ENCODE assay signal across 7 mouse cellular contexts in the genomic region with DNA sequence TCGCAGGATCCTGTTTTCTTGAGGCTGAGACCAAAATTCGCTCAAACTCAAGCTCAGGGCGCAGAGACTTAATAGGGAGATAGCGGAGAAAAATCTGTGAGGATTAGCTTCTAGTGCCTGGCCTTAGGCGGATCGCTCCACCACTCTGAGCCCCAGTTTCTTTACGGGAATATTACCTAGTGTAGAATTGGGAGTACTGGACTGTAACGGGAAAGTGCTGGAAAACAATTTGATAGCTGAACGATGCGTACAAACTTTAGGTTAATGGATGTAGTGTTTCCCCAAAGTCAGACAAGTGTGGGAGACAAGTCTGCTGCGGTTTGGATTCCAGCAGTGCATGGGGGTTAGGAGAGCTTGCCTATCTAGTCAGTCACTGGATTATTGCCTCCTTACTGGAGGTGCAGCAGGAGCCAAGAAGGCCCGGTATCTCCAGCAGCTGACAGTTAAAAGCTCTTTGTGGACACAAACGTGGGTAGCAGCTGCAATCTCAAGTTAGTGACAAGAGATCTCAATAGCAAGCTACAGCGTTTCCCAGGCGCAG. TPM values are rescaled to one million over a fixed set of nuclear protein-coding genes. Genes with fewer than 3 reads are reported as not detected.
DNase-seq lines count a peak whose midpoint lies in the region; ATAC-seq and TF ChIP-seq lines count a peak whose summit lies in the region.

A gene (minus strand): TSS at position 101 of the 541 bp plus-strand sequence.

- H3K9ac ChIP-seq in embryonic facial prominence, embryonic 15.5 days: peak within 1 kb of the TSS; percentile 64
- H3K9ac ChIP-seq in lung, embryonic 16.5 days (ENCODE audit: low read length): peak within 1 kb of the TSS; percentile 81
- peak within 1 kb of the TSS; percentile 87 for H3K9ac ChIP-seq in stomach, embryonic 16.5 days (ENCODE audit: low read length)

- no peaks in the 10 kb centered on the region for H3K9me3 ChIP-seq in embryonic facial prominence, embryonic 15.5 days (replicated peaks)
- no peaks in the 10 kb centered on the region for H3K9me3 ChIP-seq in lung, embryonic 16.5 days (ENCODE audit: control insufficient read depth, low read length)
- H3K9me3 ChIP-seq in stomach, embryonic 16.5 days (replicated peaks; ENCODE audit: control insufficient read depth, low read length): no peaks in the 10 kb centered on the region

- H3K4me2 ChIP-seq in embryonic facial prominence, embryonic 15.5 days (replicated peaks): peak within 1 kb of the TSS; percentile 84
- H3K4me2 ChIP-seq in lung, embryonic 16.5 days (ENCODE audit: low read depth, low read length): peak within 1 kb of the TSS; percentile 65
- H3K4me2 ChIP-seq in stomach, embryonic 16.5 days (ENCODE audit: low read depth, low read length): peak within 1 kb of the TSS; percentile 76

- H3K4me3 ChIP-seq in lung, adult 2 months (replicated peaks; ENCODE audit: extremely low read depth, low read depth, low read length): peak within 1 kb of the TSS; percentile 80
- peak within 1 kb of the TSS; percentile 58 for H3K4me3 ChIP-seq in embryonic facial prominence, embryonic 15.5 days (replicated peaks)
- H3K4me3 ChIP-seq in lung, embryonic 16.5 days (ENCODE audit: low read length): peak within 1 kb of the TSS; percentile 56
- peak within 1 kb of the TSS; percentile 56 for H3K4me3 ChIP-seq in stomach, embryonic 16.5 days (replicated peaks; ENCODE audit: low read length)

- 27% methylated on average over 15 of the region's 15 CpGs for WGBS in lung, adult 2 months
- 7% methylated on average over 15 of the region's 15 CpGs for WGBS in embryonic facial prominence, embryonic 15.5 days
- 10% methylated on average over 15 of the region's 15 CpGs for WGBS in lung, embryonic 16.5 days
- 16% methylated on average over 15 of the region's 15 CpGs for WGBS in stomach, embryonic 16.5 days

- H3K4me1 ChIP-seq in lung, adult 2 months (ENCODE audit: control insufficient read depth, insufficient read depth, low read length): no peaks in the 10 kb centered on the region
- H3K4me1 ChIP-seq in embryonic facial prominence, embryonic 15.5 days: peaks cover 21% of the 10 kb centered on the region
- peaks cover 11% of the 10 kb centered on the region for H3K4me1 ChIP-seq in lung, embryonic 16.5 days (replicated peaks; ENCODE audit: control insufficient read depth, insufficient read depth, low read length)
- H3K4me1 ChIP-seq in stomach, embryonic 16.5 days (ENCODE audit: control insufficient read depth, insufficient read depth, low read length): peaks cover 9% of the 10 kb centered on the region

- TF ChIP-seq POLR2A in lung, adult 2 months (IDR thresholded peaks at IDR 0.05; ENCODE audit: borderline replicate concordance, extremely low read depth, low read depth, low read length): no peak

- intact Hi-C loops in heart, postnatal 10 days (cut with DNase I): loop anchor here (1.0 to 5.0 kb wide), 2 partner anchors 50 to 52 kb away; a partner anchor contains a TSS

- H3K27me3 ChIP-seq in embryonic facial prominence, embryonic 15.5 days: no peaks in the 10 kb centered on the region
- H3K27me3 ChIP-seq in lung, embryonic 16.5 days (ENCODE audit: control insufficient read depth, insufficient read depth, low read depth, low read length): no peaks in the 10 kb centered on the region
- no peaks in the 10 kb centered on the region for H3K27me3 ChIP-seq in stomach, embryonic 16.5 days (ENCODE audit: control insufficient read depth, insufficient read depth, low read length)

- ATAC-seq in embryonic facial prominence, embryonic 15.5 days (ENCODE audit: insufficient number of reproducible peaks, low FRiP score, low TSS enrichment, low read depth): peak; percentile 31; the same call in 1 of the 2 replicates
- peak; percentile 18 for ATAC-seq in lung, embryonic 16.5 days (ENCODE audit: low read depth)
- ATAC-seq in stomach, embryonic 16.5 days (ENCODE audit: insufficient read depth, low FRiP score): 0 out of 2 replicates have a peak, but pooled peaks have one; percentile 16

- peak within 1 kb of the TSS; percentile 91 for H3K27ac ChIP-seq in embryonic facial prominence, embryonic 15.5 days (replicated peaks)
- H3K27ac ChIP-seq in lung, embryonic 16.5 days (ENCODE audit: low read length): peak within 1 kb of the TSS; percentile 72
- H3K27ac ChIP-seq in stomach, embryonic 16.5 days (ENCODE audit: low read length): peak within 1 kb of the TSS; percentile 81

- H3K36me3 ChIP-seq in embryonic facial prominence, embryonic 15.5 days: no peaks in the 10 kb centered on the region
- H3K36me3 ChIP-seq in lung, embryonic 16.5 days (ENCODE audit: control insufficient read depth, insufficient read depth, low read length): 0 out of 2 replicates have a peak, but pooled peaks cover 3% of the 10 kb centered on the region
- no peaks in the 10 kb centered on the region for H3K36me3 ChIP-seq in stomach, embryonic 16.5 days (ENCODE audit: control insufficient read depth, insufficient read depth, low read length)

- no peak for TF ChIP-seq CTCF in lung, adult 2 months (IDR thresholded peaks at IDR 0.05; ENCODE audit: insufficient read depth, low read length)

- peak; percentile 26 for DNase-seq in lung, adult 2 months
- no peak for DNase-seq in lung, postnatal 25 days (ENCODE audit: low spot score)
- DNase-seq in heart, postnatal 10 days: peak; percentile 37 to 46
- no peak for DNase-seq in frontal cortex, postnatal 25 days (ENCODE audit: low spot score in 2 of 2)

RNA-seq across cellular contexts. Expression of the gene that starts here (rescaled TPM):
- 26.3 and 26.5 TPM in 2 replicates for polyA plus RNA-seq in lung, adult 2 months (2012; rRNA removed)
- 114 and 120 TPM in 2 replicates for polyA plus RNA-seq in embryonic facial prominence, embryonic 15.5 days (2015; fragmentation: Nextera tagmentation; extraction: Ambion mirVana)
- total RNA-seq in heart, postnatal 10 days (2021): 10 to 100 TPM; 22.3 to 22.6 TPM
- 89.7 and 90.6 TPM in 2 replicates for polyA plus RNA-seq in lung, embryonic 16.5 days (2015; fragmentation: Nextera tagmentation; extraction: Ambion mirVana)
- polyA plus RNA-seq in stomach, embryonic 16.5 days (2015; fragmentation: Nextera tagmentation; extraction: Ambion mirVana): 63.3 and 66.6 TPM in 2 replicates

Comparison
In these comparisons a context has a peak if more than half of its experiments do, and no peak if none do; other contexts are left out.
1. DNase-seq: peak in lung, adult 2 months (single experiment) and heart, postnatal 10 days (2 of 2); none in lung, postnatal 25 days (single experiment) and frontal cortex, postnatal 25 days (0 of 2).
2. Peak in every context shown above with its lines, with median percentiles within 50 percentile points of each other: H3K4me3 ChIP-seq, ATAC-seq, H3K27ac ChIP-seq, H3K4me2 ChIP-seq and H3K9ac ChIP-seq.